Mouse (Mus musculus) bone marrow macrophage, adult 2 months (primary cell): Measurements from ENCODE around the gene Dnm3. TPM values are rescaled to one million over a fixed set of nuclear protein-coding genes. Genes with fewer than 3 reads are reported as not detected.
"Not testable (repeated sequence)": the region's sequence is repeated elsewhere in the genome, so short reads cannot be mapped to it uniquely, and the experiment has no call there.

Experiments used
- H3K27ac ChIP-seq: 2 replicates; pipeline ENCODE4 v1.5.1; 2012; ENCODE audit warnings: low read depth, low read length; ENCODE audit not compliant: insufficient read depth
- H3K4me1 ChIP-seq: 2 replicates; pipeline ENCODE4 v1.6.1; 2012; ENCODE audit warnings: low read length; ENCODE audit not compliant: control insufficient read depth, insufficient read depth
- H3K4me3 ChIP-seq: 2 replicates; pipeline ENCODE4 v1.5.1; 2012; ENCODE audit warnings: mild to moderate bottlenecking, low read length, moderate library complexity; ENCODE audit not compliant: insufficient read depth
- CTCF ChIP-seq: IDR thresholded peaks from 2 replicates; pipeline ENCODE4 v1.5.1; 2012; ENCODE audit warnings: low read depth, mild to moderate bottlenecking, low read length, moderate library complexity
- POLR2A ChIP-seq: IDR thresholded peaks from 2 replicates; pipeline ENCODE4 v1.6.1; 2012; ENCODE audit warnings: mild to moderate bottlenecking, low read depth, low read length, borderline replicate concordance
- polyA plus RNA-seq: library from polyadenylated mRNA; stranded (reverse); fragments of >200 nt; gene quantifications from 2 replicates; pipeline ENCODE4 v1.2.4, GENCODE M21; 2012; ENCODE audit not compliant: missing spikeins, insufficient read depth, insufficient read length

The Dnm3 gene
- polyA plus RNA-seq, 1 experiment: 0.29 TPM

DNA sequence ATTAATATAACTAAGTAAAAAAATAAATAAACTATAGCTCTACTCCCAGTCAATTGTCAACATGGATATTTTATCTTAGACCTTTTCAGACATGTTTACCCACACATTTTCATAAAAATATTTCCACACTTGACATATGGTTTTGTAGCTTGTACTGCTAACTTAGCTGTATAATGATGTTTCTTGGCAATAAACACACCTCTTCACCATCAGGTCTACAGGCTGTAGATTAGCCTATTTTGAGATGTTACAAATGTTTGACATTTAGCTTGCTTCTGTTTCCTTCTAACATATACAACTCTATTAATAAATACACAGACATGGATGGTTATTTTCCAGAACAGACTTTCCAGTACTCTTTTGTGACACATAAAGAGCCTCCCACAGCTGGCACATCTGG is 38.3 kb downstream of the Dnm3 start:
- H3K4me1 ChIP-seq: no peaks in the 10 kb centered on the region
- H3K4me3 ChIP-seq: no peak overlapping the region
- no peak overlapping the region for H3K27ac ChIP-seq
- TF ChIP-seq POLR2A (no peak), CTCF (no peak)

DNA sequence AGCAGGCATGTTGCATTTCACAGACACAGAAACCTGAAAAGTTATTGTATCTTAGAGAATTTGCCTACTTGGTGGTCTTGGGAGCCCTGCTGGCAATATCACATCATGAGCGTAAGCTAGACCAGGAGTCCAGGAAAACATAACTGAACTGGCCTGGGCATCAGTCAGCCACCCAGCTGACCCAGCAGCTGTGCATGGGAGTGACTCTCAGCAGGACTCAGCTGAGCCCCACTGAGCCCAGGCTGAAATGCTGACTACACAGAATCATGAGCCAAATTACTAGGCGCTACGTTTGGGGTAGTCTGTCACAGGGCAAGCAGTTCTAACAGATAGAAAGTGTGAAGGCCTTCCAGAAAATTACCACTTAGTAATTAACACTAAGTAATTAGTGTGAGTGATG is 41.2 kb downstream of the Dnm3 start:
- no peak for TF ChIP-seq CTCF
- TF ChIP-seq POLR2A: no peak
- H3K4me3 ChIP-seq: no peak overlapping the region
- no peaks in the 10 kb centered on the region for H3K4me1 ChIP-seq
- no peak overlapping the region for H3K27ac ChIP-seq

DNA sequence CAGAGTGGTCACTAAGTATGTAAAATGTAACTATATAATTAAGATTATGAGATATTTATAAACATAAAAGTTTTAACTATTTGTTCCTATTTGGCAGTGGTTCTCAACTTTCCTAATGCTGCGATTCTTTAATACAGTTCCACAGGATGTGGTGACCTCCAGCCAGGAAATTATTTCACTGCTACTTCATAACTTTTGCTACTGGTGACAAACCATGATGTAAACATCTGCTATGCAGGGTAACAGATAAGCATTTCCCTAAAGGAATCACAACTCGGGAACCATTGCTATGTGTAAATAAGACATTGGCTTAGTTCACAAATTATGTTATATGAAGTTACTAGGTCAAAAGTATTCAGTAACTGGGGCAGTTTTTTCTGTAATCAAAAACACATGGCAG is 48.9 kb downstream of the Dnm3 start:
- TF ChIP-seq CTCF (no peak), POLR2A (no peak)
- Histone ChIP-seq H3K4me1 (no peaks in the 10 kb centered on the region), H3K27ac (no peak overlapping the region), H3K4me3 (no peak overlapping the region)

DNA sequence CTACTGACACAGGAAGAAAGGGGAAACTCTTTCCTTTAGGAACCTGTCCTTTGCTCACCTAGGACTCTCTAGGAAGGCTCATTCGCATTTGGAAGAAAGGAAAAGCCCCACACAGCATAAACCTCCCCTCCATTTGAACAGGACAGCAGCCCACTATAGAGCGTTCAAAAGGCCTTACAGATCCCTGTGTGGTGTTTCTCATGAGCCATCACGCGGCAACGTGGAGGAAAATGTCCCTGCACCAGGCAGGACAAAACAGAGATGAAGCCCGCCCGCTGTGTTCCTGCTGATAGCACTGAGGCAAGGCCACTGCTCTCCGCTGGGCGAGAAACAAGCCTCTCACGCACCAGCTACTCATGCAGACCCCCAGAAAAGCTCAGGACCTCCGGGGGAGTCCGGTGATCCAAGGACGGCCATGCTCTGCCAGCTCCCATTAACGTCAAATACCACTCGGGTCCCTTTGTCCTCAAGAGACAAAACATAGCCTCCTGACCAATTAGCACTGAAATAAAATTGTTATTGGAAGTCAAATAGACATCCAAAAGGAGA is 51.8 kb downstream of the Dnm3 start:
- Histone ChIP-seq H3K27ac (no peak overlapping the region), H3K4me1 (no peaks in the 10 kb centered on the region), H3K4me3 (no peak overlapping the region)
- TF ChIP-seq POLR2A (no peak), CTCF (no peak)

DNA sequence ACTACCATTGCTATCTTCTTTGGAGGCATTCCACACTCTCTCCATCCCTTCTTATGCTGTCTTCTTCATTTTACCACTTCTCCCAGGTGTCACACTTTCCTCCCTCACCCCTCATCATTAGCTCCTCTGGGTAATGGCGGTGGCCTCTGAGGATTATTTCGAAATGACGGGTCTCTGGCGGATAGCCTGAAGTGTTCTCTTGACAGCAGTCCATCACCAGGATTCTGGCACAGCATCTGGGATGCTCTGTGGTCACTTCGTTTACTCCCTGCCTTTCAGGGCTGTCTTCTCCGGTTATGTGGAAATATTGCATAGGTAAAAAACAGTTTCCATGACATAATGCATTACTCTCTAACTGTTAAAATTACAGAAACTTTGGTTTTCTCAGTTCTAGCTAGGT is 55.0 kb downstream of the Dnm3 start:
- Histone ChIP-seq H3K4me1 (no peaks in the 10 kb centered on the region), H3K4me3 (no peak overlapping the region), H3K27ac (no peak overlapping the region)
- TF ChIP-seq POLR2A: no peak
- TF ChIP-seq CTCF: no peak

DNA sequence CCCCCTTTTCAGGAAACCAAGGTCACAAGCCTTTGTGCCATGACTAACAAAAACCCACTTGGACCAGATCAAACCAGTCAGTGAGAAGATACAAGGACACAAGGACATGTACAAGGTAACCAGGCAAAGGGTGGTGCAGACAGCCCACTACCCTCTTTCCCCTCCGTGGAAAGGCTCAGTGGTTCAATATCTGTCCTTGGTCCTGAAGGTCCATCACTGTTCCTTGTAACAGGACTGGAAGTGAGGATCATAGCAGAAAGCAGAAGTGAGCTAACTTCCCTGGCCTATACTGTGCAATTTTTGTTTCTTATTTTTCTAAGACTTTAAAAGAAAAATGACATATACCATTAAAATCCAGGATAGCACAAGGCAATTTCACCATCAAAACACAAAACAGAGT is 64.0 kb downstream of the Dnm3 start:
- no peak for TF ChIP-seq CTCF
- TF ChIP-seq POLR2A: no peak

DNA sequence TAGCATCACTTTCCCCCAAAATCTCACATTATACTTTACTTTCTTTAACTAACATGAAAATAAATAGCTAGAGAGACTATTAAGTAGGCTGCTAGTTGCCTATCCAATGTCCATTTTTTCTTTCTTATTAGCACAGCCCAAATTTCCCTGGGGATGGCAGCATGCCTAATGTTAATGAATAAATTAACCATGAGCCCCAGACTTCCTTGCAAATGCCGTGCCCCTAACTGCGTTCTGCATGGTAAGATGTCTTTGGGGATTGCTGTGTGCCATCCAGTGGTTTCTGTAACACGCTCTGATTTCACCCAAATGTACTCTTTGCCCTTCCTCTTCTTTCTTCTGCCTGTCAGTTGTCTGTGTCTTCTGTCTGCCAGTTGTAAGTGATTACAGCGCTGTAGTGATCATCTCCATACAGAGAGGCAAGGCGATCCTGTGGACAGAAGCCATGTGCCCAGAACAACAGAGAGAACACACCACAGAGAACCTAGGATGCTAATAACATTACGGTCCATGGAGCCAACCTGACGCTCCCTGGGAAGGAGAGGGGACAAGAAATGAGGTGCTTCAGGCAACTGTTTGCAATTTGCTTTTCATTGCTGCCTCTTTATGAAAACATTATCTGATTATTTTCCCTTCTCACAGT is 64.9 kb downstream of the Dnm3 start:
- TF ChIP-seq POLR2A (no peak), CTCF (no peak)
- H3K4me3 ChIP-seq: no peak overlapping the region
- no peaks in the 10 kb centered on the region for H3K4me1 ChIP-seq
- no peak overlapping the region for H3K27ac ChIP-seq

More for the DNA sequence above, 64.0 kb downstream of the Dnm3 start:
- Histone ChIP-seq H3K4me3 (no peak overlapping the region), H3K27ac (no peak overlapping the region), H3K4me1 (no peaks in the 10 kb centered on the region)

DNA sequence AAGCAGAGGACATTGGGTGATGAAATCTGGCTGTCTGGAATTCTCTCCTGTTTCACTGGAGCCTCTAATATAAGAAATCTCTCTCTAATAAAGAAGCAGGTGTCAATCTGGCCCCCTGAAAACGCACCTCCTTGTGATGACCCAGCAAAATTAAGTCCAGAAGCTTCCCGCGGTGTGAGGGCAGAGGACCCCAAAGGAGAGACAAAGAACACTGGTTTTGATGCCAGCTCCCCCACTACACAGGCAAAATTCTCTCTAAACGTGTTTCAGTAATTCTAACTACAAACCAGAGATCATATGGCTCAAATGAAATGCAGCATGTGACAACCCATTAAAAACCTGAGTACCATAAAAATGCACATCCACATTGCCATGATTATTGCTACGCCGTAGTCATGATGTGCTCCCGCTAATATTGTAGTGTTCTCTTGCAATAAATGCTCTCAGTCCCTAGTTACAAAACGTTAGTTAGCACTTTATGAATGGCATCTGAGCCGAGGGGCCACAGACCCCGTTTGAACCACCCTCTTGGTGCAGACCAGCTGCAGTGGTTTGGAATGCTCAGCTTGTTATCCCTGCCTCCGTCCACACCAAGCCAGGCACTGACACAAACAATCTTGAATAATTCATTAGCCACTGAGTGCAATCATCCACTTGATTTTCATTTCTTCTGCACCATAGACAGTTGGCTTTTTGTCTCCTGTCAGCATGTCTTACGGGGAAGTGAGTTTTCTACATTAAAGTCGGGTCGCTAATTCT is 67.4 kb downstream of the Dnm3 start:
- no peak overlapping the region for H3K4me3 ChIP-seq
- TF ChIP-seq CTCF (no peak), POLR2A (no peak)
- no peaks in the 10 kb centered on the region for H3K4me1 ChIP-seq
- no peak overlapping the region for H3K27ac ChIP-seq

DNA sequence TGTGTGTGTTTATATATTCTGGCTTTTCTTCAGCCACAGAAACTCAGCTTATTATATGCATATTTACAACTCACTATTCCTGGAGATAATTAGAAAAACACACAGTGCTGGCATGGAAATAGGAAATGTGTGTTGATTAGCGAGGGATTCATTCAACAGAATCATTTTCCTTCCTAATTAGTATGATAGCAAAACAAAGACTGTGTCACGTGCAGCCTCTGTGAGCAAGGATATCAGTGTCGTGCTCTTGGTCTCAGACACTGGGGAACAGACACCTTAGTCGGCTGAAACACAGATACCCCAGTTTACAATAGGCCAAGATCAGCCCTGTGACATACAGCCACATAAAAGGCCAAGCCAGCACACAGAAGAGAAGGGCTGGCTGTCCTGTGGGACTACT is 83.3 kb downstream of the Dnm3 start:
- no peak for TF ChIP-seq CTCF
- no peak for TF ChIP-seq POLR2A
- Histone ChIP-seq H3K4me3 (no peak overlapping the region), H3K4me1 (no peaks in the 10 kb centered on the region), H3K27ac (no peak overlapping the region)

DNA sequence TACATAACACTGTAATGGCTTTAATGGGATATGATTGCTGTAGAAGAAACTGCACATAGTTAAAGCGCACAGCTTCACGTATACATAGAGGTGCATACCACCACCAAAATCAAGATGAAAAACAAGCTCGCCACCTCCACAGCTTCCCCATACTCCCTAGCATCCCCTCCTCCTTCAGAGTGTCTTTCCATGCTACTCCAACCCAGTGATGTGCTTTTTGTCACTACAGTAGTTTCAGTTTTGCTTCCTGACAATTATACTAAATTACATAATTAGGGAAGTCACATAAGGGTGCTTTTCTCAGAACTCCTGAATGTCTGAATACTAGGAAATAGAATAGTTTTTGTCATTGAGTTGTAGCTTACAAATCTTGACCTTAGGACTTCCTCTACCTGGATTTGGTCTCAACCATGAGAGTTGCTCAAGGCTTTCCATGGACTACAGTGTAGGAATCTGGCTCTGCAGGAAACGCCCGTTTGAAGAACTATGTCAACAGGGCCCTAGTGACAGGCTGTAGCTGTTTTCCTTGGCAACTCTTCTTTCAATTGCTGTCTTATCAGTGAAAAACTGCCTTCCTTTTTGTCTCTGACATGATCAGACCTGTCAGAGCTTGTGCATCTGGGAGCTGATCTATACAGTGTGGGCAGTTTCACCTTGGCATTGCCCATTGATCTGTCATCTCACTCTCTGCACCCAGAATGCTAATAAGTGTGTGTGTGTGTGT is 89.2 kb downstream of the Dnm3 start:
- Histone ChIP-seq H3K4me1 (peaks cover 4% of the 10 kb centered on the region), H3K27ac (no peak overlapping the region), H3K4me3 (no peak overlapping the region)
- TF ChIP-seq POLR2A (no peak), CTCF (no peak)

DNA sequence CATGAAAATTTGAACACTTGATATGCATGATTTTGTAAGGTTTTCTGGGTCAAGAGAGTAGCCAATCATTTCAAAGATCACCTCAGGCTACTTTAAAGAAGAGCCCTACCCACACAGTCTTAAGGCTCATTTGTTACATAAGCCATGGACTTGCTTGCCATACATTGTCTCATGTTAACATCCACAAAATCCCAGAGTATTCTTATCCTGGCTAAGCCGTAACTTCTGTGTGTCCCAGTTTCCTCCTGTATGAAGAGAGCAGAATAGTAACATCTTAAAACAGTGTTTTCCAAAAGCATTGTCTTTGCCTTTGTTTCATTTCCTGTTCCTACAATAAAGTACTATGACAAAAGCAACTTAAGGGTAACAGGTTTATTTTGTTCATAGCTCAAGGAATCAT is 104.8 kb downstream of the Dnm3 start:
- H3K4me1 ChIP-seq, H3K4me3 ChIP-seq, H3K27ac ChIP-seq: not testable (repeated sequence)
